Mouse (Mus musculus) intestine, embryonic 14.5 days (tissue): ENCODE results near the gene Fthl17a. TPM values are rescaled to one million over a fixed set of nuclear protein-coding genes. Genes with fewer than 3 reads are reported as not detected.

Experiments used
- ATAC-seq: fragments of 200-750 bp; cut with Nextera tagmentation; replicated peaks from 2 replicates; pipeline ENCODE4 v1.8.0; 2017; ENCODE audit warnings: low read depth, moderate number of reproducible peaks, moderate TSS enrichment, moderate library complexity; ENCODE audit not compliant: low FRiP score, low TSS enrichment
- DNase-seq: peaks from one replicate; pipeline ENCODE4 v3.0.0-alpha.2; 2018; ENCODE audit warnings: low spot score
- H3K27ac ChIP-seq: fragments of 300-500 bp; sonication (generic); 2 replicates; pipeline ENCODE4 v1.5.1; 2014; ENCODE audit warnings: low read depth, mild to moderate bottlenecking, control low read depth
- H3K27me3 ChIP-seq: fragments of 300-500 bp; sonication (generic); replicated peaks from 2 replicates; pipeline ENCODE4 v1.6.1; 2014; ENCODE audit warnings: low read length, control low read depth; ENCODE audit not compliant: control insufficient read depth, insufficient read depth
- H3K36me3 ChIP-seq: fragments of 300-500 bp; sonication (generic); 2 replicates; pipeline ENCODE4 v1.6.1; 2014; ENCODE audit warnings: low read length, control low read depth; ENCODE audit not compliant: control insufficient read depth, insufficient read depth
- H3K4me1 ChIP-seq: fragments of 300-500 bp; sonication (generic); replicated peaks from 2 replicates; pipeline ENCODE4 v1.6.1; 2014; ENCODE audit warnings: low read length, control low read depth, mixed read lengths; ENCODE audit not compliant: control insufficient read depth, insufficient read depth
- H3K4me2 ChIP-seq: fragments of 300-500 bp; sonication (generic); 2 replicates; pipeline ENCODE4 v1.6.1; 2014; ENCODE audit warnings: low read length
- H3K4me3 ChIP-seq: fragments of 300-500 bp; sonication (generic); 2 replicates; pipeline ENCODE4 v1.5.1; 2014; ENCODE audit warnings: low read depth, low read length, control low read depth, mixed read lengths
- H3K9ac ChIP-seq: fragments of 300-500 bp; sonication (generic); 2 replicates; pipeline ENCODE4 v1.6.1; 2014; ENCODE audit warnings: mild to moderate bottlenecking, low read length
- H3K9me3 ChIP-seq: fragments of 300-500 bp; sonication (generic); 2 replicates; pipeline ENCODE4 v1.6.1; 2016; ENCODE audit warnings: low read length, control low read depth; ENCODE audit not compliant: control insufficient read depth
- WGBS: fragments of 180-500 bp; shearing (Covaris S2); extraction: QIAGEN DNeasy Blood & Tissue Kit; methylation state at CpG from one replicate; pipeline ENCODE4 v1.1.7; 2014; 5-methylcytosine and 5-hydroxymethylcytosine counted together
- polyA plus RNA-seq: library from polyadenylated mRNA; unstranded; fragments of >200 nt; fragmentation: Nextera tagmentation; extraction: Ambion mirVana; gene quantifications from 2 replicates; pipeline ENCODE4 v1.2.1, GENCODE M21; 2014

Gene Fthl17a
- polyA plus RNA-seq, 1 experiment from 2014 or later = not detected

DNA sequence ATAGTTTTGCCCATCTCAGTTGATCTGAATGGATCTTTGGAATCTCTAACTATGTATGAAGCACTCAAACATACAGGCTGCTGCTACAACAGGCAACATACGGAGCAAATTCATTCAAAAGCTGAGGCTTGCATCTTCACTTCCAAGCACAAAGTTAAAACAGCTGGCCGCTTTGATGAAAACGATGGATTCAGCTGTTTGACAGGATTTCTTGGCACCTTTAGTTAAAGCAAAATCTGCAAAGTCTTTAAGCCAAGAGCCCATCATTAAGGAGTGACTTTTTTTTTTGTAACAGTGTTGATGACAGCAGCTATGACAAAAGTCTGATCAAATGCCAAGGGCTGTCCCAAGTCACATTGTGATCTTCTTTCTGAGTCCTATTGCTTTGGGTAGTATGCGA lies 69.1 kb downstream of the Fthl17a start:
- 80% methylated on average over 4 of the region's 4 CpGs for WGBS

DNA sequence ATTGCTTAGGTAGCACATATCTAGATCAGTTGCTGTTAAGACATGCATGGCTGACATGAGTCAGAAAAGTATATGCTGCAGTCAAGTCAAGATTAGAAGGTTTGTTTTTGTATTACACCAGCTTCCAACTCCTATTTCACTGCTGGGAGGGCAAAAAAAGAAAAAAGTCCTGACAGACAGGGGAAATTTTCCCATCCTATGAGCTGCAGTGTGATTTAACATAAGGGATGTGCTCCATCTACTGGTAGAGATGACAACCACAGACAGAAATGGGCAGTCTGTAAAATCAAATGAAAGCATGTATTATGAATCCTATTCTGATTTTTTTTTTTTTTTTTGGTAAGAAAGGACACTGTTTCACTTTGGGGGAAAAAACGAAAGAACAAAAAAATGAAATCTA lies 69.7 kb downstream of the Fthl17a start:
- Histone ChIP-seq H3K9me3 (no peaks in the 10 kb centered on the region), H3K4me1 (no peaks in the 10 kb centered on the region), H3K27me3 (no peaks in the 10 kb centered on the region), H3K4me3 (no peak overlapping the region), H3K27ac (no peak overlapping the region), H3K9ac (no peak overlapping the region), H3K36me3 (no peaks in the 10 kb centered on the region), H3K4me2 (no peak overlapping the region)
- DNase-seq = no peak
- 35% methylated on average over 1 of the region's 1 CpGs for WGBS
- no peak for ATAC-seq

More for the DNA sequence above, 69.1 kb downstream of the Fthl17a start:
- H3K4me1 ChIP-seq = no peaks in the 10 kb centered on the region
- no peaks in the 10 kb centered on the region for H3K36me3 ChIP-seq
- H3K27me3 ChIP-seq = no peaks in the 10 kb centered on the region
- no peak overlapping the region for H3K4me2 ChIP-seq
- no peak overlapping the region for H3K4me3 ChIP-seq
- no peak overlapping the region for H3K9ac ChIP-seq
- H3K9me3 ChIP-seq = no peaks in the 10 kb centered on the region
- DNase-seq (no peak), ATAC-seq (no peak)
- no peak overlapping the region for H3K27ac ChIP-seq
